Comparison of ENCODE assay signal across 19 mouse cellular contexts in genomic region chr6:127532304-127532703, GRCm38 (mm10). TPM values are rescaled to one million over a fixed set of nuclear protein-coding genes. Genes with fewer than 3 reads are reported as not detected.
DNase-seq lines count a peak whose midpoint lies in the region; ATAC-seq and TF ChIP-seq lines count a peak whose summit lies in the region.
"Had no signal": no experiment of that assay in that cellular context is flagged by ENCODE, and none has a peak within 500 bp of the region (broad histone marks: within the 10 kb centered on the region; RNA-seq: fewer than 3 reads in every experiment).

No protein-coding gene starts in this region.

- 70% methylated on average over 5 of the region's 5 CpGs for WGBS in lung, embryonic 15.5 days
- WGBS in bone marrow, adult 2 months, result 60% methylated on average over 5 of the region's 5 CpGs
- 45% methylated on average over 5 of the region's 5 CpGs for WGBS in small intestine, adult 2 months

- TF ChIP-seq CTCF in bone marrow, adult 2 months (IDR thresholded peaks at IDR 0.05; ENCODE audit: control insufficient read depth, insufficient read depth, low read length), result no peak
- TF ChIP-seq CTCF in small intestine, adult 2 months (IDR thresholded peaks at IDR 0.05; ENCODE audit: extremely low read depth, insufficient read length, insufficient replicate concordance, low read depth, low read length), result no peak

- H3K4me3 ChIP-seq in lung, embryonic 15.5 days, result no peak overlapping the region
- H3K4me3 ChIP-seq in bone marrow, adult 2 months (replicated peaks; ENCODE audit: control insufficient read depth, low read depth, low read length), result no peak overlapping the region
- no peak overlapping the region for H3K4me3 ChIP-seq in small intestine, adult 2 months (ENCODE audit: low read depth, low read length)
- H3K4me3 ChIP-seq: embryonic facial prominence, embryonic 12.5 days; forebrain, embryonic 13.5 days; gastrocnemius, adult 2 months; hindbrain, embryonic 12.5 days had no signal

- H3K9me3 ChIP-seq in lung, embryonic 15.5 days, result no peaks in the 10 kb centered on the region
- H3K9me3 ChIP-seq: embryonic facial prominence, embryonic 12.5 days; forebrain, embryonic 13.5 days; hindbrain, embryonic 12.5 days had no signal

- no peak for DNase-seq in lung, adult 18-20 months
- DNase-seq in right cerebral cortex, postnatal 10 days (ENCODE audit: low spot score in 2 of 2), result no peak
- DNase-seq: adrenal gland, adult 8-10 months; adrenal gland, postnatal 36 days; cerebellum, adult 11 months; cerebellum, adult 8-10 months; cerebellum, postnatal 25 days; gastrocnemius, adult 2 months; gastrocnemius, postnatal 25 days; heart, postnatal 10 days; heart, postnatal 4 days had no signal

- H3K36me3 ChIP-seq in lung, embryonic 15.5 days, result no peaks in the 10 kb centered on the region
- no peaks in the 10 kb centered on the region for H3K36me3 ChIP-seq in small intestine, adult 2 months (ENCODE audit: control insufficient read depth, insufficient read depth, low read length)
- H3K36me3 ChIP-seq: embryonic facial prominence, embryonic 12.5 days; hindbrain, embryonic 12.5 days had no signal

- no peak overlapping the region for H3K9ac ChIP-seq in lung, embryonic 15.5 days
- H3K9ac ChIP-seq: embryonic facial prominence, embryonic 12.5 days; forebrain, embryonic 13.5 days; hindbrain, embryonic 12.5 days had no signal

- peaks cover 15% of the 10 kb centered on the region for H3K4me1 ChIP-seq in lung, embryonic 15.5 days
- H3K4me1 ChIP-seq in bone marrow, adult 2 months (ENCODE audit: control insufficient read depth, insufficient read depth, low read length), result peaks cover 4% of the 10 kb centered on the region; the same call in 1 of the 2 replicates
- H3K4me1 ChIP-seq in small intestine, adult 2 months (ENCODE audit: control insufficient read depth, insufficient read depth, insufficient read length, low read length), result peaks cover 16% of the 10 kb centered on the region; the same call in 1 of the 2 replicates
- H3K4me1 ChIP-seq: embryonic facial prominence, embryonic 12.5 days had no signal

- no peaks in the 10 kb centered on the region for H3K27me3 ChIP-seq in lung, embryonic 15.5 days
- H3K27me3 ChIP-seq in small intestine, adult 2 months (ENCODE audit: control insufficient read depth, insufficient read depth, low read length), result no peaks in the 10 kb centered on the region
- H3K27me3 ChIP-seq: embryonic facial prominence, embryonic 12.5 days; forebrain, embryonic 13.5 days had no signal

- TF ChIP-seq POLR2A in bone marrow, adult 2 months (IDR thresholded peaks at IDR 0.05; ENCODE audit: borderline replicate concordance, control insufficient read depth, low read depth, low read length), result no peak
- TF ChIP-seq POLR2A in small intestine, adult 2 months (IDR thresholded peaks at IDR 0.05; ENCODE audit: low read depth, low read length), result no peak

- no peak overlapping the region for H3K4me2 ChIP-seq in lung, embryonic 15.5 days
- H3K4me2 ChIP-seq: embryonic facial prominence, embryonic 12.5 days; forebrain, embryonic 13.5 days; hindbrain, embryonic 12.5 days had no signal

- H3K27ac ChIP-seq in lung, embryonic 15.5 days, result peak overlapping the region; percentile 77
- H3K27ac ChIP-seq in bone marrow, adult 2 months (ENCODE audit: control insufficient read depth, insufficient read depth, low read depth, low read length, poor library complexity), result peak overlapping the region; percentile 73
- peak overlapping the region; percentile 48 for H3K27ac ChIP-seq in small intestine, adult 2 months (ENCODE audit: insufficient read depth, low read depth, low read length)
- H3K27ac ChIP-seq: embryonic facial prominence, embryonic 12.5 days; forebrain, embryonic 13.5 days; gastrocnemius, adult 2 months; hindbrain, embryonic 12.5 days had no signal

- no peak for ATAC-seq in lung, embryonic 15.5 days (ENCODE audit: borderline replicate concordance, extremely low read depth, low FRiP score, low TSS enrichment)
- ATAC-seq in erythroblast, adult 5-6 weeks (replicated peaks; ENCODE audit: low FRiP score, poor library complexity, severe bottlenecking), result peak; percentile 75
- ATAC-seq: forebrain, embryonic 13.5 days; hindbrain, embryonic 16.5 days had no signal

RNA-seq across cellular contexts. Expression of gene Cracr2a, which starts 28.8 kb away (rescaled TPM):
- polyA plus RNA-seq in lung, embryonic 15.5 days (2015; fragmentation: Nextera tagmentation; extraction: Ambion mirVana), result 4.5 and 5.0 TPM in 2 replicates
- 3.7 and 15.4 TPM in 2 replicates for polyA plus RNA-seq in bone marrow, adult 2 months (2011; ENCODE audit: insufficient read depth, insufficient read length, low replicate concordance, missing spikeins)
- 4.0 and 4.2 TPM in 2 replicates for total RNA-seq in erythroblast, adult 5-6 weeks (2015; ENCODE audit: low replicate concordance)
- total RNA-seq in erythroblast, adult 5-6 weeks (2017; ENCODE audit: low replicate concordance), result 2.4 and 2.9 TPM in 2 replicates
- 1.8 and 7.0 TPM in 2 replicates for polyA plus RNA-seq in small intestine, adult 2 months (2012; rRNA removed)
